ENCODE assay signal across 17 mouse cellular contexts in genomic region chr2:180508455-180509115, GRCm38 (mm10). TPM values are rescaled to one million over a fixed set of nuclear protein-coding genes. Genes with fewer than 3 reads are reported as not detected.
"Had no signal": no experiment of that assay in that cellular context is flagged by ENCODE, and none has a peak within 500 bp of the region (broad histone marks: within the 10 kb centered on the region; RNA-seq: fewer than 3 reads in every experiment).

No protein-coding gene starts in this region.

- DNase-seq: kidney, adult 8-10 months; kidney, postnatal 4 days; left cerebral cortex, postnatal 4 days; lung, adult 18-20 months; right cerebral cortex, postnatal 14 days; thymus, adult 2 months; thymus, postnatal 25 days had no signal

- H3K4me3 ChIP-seq: layer of hippocampus, adult 2 months; limb, embryonic 13.5 days; neural tube, embryonic 13.5 days; stomach, embryonic 15.5 days had no signal

- H3K9me3 ChIP-seq: limb, embryonic 13.5 days; neural tube, embryonic 13.5 days; stomach, embryonic 15.5 days had no signal

- H3K36me3 ChIP-seq: limb, embryonic 13.5 days; neural tube, embryonic 13.5 days; stomach, embryonic 15.5 days had no signal

- H3K9ac ChIP-seq: limb, embryonic 13.5 days; liver, embryonic 14.5 days; neural tube, embryonic 13.5 days; stomach, embryonic 15.5 days had no signal

- H3K4me2 ChIP-seq: limb, embryonic 13.5 days; neural tube, embryonic 13.5 days; stomach, embryonic 15.5 days had no signal

- ATAC-seq: inflammation-experienced regulatory T-cells, adult 6 months; intestine, postnatal 0 days had no signal

- H3K27ac ChIP-seq: layer of hippocampus, adult 2 months; limb, embryonic 13.5 days; liver, embryonic 14.5 days; neural tube, embryonic 13.5 days; stomach, embryonic 15.5 days had no signal

RNA-seq across cellular contexts. Expression of gene Ntsr1, which starts 8.8 kb away (rescaled TPM):
- total RNA-seq: liver, adult 2 months; megakaryocyte-erythroid progenitor cell, adult 5-6 weeks had no signal
- polyA plus RNA-seq: inflammation-experienced regulatory T-cells, adult 6 months; liver, adult 2 months; spleen, adult 2 months had no signal
